Mouse (Mus musculus): ENCODE results near the gene Tifa. TPM values are rescaled to one million over a fixed set of nuclear protein-coding genes. Genes with fewer than 3 reads are reported as not detected.
"Not testable (repeated sequence)": the region's sequence is repeated elsewhere in the genome, so short reads cannot be mapped to it uniquely, and the experiment has no call there.

Tifa gene
- total RNA-seq, 2 experiments from 2014 or later = 2.0 to 2.2 TPM

DNA sequence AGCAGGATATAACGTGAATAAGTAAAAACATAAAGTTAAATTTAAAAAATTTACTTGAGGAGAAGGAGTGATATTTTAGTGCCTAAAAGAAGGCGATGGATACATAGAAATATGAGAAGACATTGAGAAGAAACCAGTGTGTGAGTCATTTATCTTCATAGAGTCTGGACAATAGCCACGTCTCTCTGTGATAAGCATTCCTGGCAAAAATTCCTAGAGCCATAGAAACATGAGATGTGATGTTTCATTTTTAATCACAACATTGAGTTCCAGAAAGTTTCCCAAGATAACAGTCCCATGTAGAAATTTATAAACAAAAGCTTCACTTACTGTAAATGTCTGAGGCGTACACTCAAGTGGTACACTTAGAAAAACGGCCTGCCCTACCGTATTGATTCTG lies 6.7 kb upstream of the Tifa start:
- intact Hi-C loops (cut with DNase I) = no loop called here
- DNase-seq (ENCODE audit: low spot score) = no peak

- DNase-seq (ENCODE audit: low spot score); intact Hi-C loops (cut with DNase I): not testable (repeated sequence)
Observed at GRCm38 (mm10) chr3:127783680-127784079, 5.9 kb upstream of the Tifa start.

- no peak for DNase-seq (ENCODE audit: low spot score)
- intact Hi-C loops (cut with DNase I) = no loop called here
Observed at GRCm38 (mm10) chr3:127787032-127787431, 2.6 kb upstream of the Tifa start.

DNA sequence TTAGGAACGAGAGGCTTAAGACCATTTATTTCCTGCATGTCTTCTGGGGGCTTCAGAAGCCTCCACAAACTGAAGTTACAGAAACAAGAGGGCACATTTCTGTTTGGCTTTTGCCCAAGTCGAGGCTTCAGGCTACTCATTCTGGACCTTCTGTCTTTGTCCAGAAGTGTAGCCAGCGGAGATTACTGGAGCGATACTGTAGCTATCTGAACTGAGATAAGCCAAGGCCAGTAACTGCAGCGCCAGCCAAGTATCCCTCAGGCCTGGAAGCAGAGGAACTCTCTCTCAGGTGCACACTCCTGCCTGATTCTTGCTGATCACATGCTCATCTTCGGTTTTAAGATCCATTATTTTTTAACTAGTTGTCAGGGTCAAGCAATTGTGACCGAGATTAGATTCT lies 1.6 kb upstream of the Tifa start:
- intact Hi-C loops (cut with DNase I) = no loop called here
- DNase-seq (ENCODE audit: low spot score) = no peak

- DNase-seq (ENCODE audit: low spot score) = no peak
- intact Hi-C loops (cut with DNase I) = no loop called here
Observed at GRCm38 (mm10) chr3:127788919-127789318, 686 bp upstream of the Tifa start.

- DNase-seq (ENCODE audit: low spot score) = no peak
- intact Hi-C loops (cut with DNase I) = loop anchor here (5.0 kb wide), 1 partner anchor 47 kb away; the partner anchor contains the start of gene Ap1ar
Observed at GRCm38 (mm10) chr3:127790234-127791055, 840 bp downstream of the Tifa start.

DNA sequence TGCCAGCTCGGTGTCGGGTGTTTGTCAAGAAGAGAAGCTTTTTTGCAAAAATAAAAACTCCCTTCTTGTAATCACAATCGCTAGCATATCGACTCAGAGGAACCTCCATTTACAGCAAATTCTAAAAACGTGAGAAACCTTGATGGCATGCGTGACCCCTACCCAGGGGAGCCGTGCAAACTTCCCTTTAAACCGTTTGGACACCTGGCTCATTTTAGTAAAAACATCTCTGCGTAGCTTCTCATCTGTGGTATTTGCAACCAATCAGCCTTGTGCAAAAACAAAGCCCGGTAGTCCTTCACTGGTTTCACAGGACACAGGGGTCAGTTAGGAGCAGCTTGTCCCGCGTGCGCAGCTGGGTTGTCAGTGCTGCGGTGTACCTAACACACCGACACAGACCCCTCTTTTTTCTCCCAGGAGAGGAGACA lies 1.5 kb downstream of the Tifa start:
- intact Hi-C loops (cut with DNase I) = loop anchor here (5.0 kb wide), 1 partner anchor 46 kb away; the partner anchor contains the start of gene Ap1ar

DNA sequence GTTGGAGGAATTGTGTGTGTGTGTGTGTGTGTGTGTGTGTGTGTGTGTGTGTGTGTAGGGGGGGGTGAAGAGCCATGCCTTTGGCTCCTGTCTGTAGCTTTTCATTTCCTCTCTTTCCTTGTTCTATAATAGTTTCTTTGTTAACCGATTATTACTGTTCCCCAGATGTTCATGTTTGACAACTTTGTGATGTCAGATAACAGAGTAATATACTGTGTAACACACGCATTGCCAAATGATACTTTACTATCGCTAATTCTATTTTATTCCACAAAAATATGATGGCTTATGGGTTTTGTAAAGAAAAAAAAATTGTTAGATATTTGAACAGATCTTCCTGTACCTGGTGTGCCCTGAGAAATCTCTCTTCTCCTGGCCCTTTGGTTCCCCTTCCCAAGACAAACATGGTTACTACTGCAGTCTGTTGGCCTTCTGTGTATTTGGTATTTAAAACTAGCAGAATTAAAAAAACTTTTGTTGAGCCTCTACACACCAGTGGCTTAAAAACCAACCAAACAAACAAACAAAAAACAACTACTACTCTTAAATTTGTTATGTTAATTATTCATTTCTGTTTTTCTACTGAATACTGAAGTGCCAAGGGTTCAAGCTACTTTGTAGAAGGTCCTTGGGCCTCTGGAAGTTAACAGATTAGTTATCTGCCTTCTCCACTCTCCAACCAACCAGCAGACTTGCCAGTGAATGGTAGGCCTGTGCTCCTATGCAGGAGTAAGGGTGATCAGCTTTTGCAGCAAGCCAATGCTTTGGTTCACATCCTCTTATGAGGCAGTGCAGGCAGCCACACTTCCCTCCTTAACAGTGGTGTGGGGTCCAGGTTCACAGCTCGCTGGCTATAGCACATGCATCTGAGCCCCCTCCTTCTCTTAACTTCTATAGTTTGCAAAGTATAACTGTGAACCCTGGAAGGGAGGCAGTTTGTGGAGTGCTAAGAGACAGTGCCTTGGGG lies 2.3 kb downstream of the Tifa start:
- intact Hi-C loops (cut with DNase I) = loop anchor here (5.0 kb wide), 1 partner anchor 45 kb away; the partner anchor contains the start of gene Ap1ar
- no peak for DNase-seq (ENCODE audit: low spot score)

More for the DNA sequence above, 1.5 kb downstream of the Tifa start:
- no peak for DNase-seq (ENCODE audit: low spot score)

DNA sequence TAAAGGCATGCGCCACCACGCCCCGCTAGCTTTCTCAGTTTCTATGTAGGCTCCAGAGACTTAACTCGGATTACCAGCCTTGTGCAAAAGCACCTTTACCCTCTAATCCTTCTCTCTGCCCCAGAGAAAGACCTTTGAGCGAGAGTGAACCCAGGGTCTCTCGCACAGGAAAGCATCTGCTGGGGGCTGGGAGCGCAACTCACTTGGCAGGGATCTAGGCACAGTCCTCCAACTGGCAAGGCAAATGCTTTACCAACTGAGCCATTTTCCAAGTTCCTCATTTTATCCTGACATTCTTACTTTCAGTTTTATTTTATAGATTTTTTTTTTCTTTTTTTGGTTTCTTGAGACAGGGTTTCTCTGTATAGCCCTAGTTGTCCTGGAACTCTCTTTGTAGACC lies 3.4 kb downstream of the Tifa start:
- no peak for DNase-seq (ENCODE audit: low spot score)
- intact Hi-C loops (cut with DNase I) = loop anchor here (5.0 kb wide), 1 partner anchor 44 kb away; the partner anchor contains the start of gene Ap1ar

GRCm38 (mm10) chr3:127795762-127796161 lies 6.2 kb downstream of the Tifa start:
- intact Hi-C loops (cut with DNase I) = no loop called here
- DNase-seq (ENCODE audit: low spot score) = no peak

GRCm38 (mm10) chr3:127796271-127796670 lies 6.7 kb downstream of the Tifa start:
- intact Hi-C loops (cut with DNase I) = no loop called here
- DNase-seq (ENCODE audit: low spot score) = no peak

DNA sequence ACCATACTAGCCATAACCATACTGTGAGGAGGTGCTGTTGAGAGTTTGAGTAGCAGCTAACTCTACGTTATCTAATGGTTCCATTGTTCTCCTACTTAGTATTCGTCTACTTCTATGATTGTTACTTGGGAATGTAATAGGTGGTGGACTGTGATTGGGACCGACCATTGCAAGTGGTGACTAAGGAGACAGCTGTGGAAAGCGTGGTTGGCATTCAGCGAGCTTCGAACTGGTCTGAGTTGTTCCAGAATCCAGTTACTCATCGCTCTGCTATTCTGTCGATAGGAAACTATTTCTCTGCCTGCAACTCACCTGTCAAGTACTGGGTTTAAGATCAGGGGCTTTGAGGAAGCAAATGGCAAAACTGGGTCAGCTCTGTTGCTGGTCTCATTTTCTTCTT lies 11.6 kb downstream of the Tifa start:
- DNase-seq (ENCODE audit: low spot score) = no peak
- intact Hi-C loops (cut with DNase I) = no loop called here

DNA sequence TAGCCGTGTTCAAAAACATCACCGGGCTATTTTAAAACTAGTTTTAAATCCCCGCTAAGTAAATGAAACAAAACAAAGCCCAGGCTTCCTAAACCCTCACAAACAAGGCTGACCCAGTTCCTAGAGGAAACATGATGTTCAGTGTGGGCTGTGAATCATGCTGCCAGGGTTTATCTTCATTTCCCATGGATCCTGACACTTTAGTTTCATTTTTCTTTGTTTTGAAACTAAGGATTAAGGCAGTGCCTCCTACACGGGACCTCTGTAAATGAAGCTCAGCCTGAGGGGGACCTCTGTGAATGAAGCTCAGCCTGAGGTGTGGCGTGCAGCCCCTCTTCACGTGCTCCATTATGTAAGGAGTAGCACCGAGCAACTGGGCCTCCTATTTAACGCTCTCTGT lies 13.2 kb downstream of the Tifa start:
- DNase-seq (ENCODE audit: low spot score) = no peak

GRCm38 (mm10) chr3:127804439-127804838 lies 14.8 kb downstream of the Tifa start:
- no peak for DNase-seq (ENCODE audit: low spot score)
- intact Hi-C loops (cut with DNase I) = no loop called here

More for the DNA sequence above, 13.2 kb downstream of the Tifa start:
- intact Hi-C loops (cut with DNase I) = no loop called here

DNA sequence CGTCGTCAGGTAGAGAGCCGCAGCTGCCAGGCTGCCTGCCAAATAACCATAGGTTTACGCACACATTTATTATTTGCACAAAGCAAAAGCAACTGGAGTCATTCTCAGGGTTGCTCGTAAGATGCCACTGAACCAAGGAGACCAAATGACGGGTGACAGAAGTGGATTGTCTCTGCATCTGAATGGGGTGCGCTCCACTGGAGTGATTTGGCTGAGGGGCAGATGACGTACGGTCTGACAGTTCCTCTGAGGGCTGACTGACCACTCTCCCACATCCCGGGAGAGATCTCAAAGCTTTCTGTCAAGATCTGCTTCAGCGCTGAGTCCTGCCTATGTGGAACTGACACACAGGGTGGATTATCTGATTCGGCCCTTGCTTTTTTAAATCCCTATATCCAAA lies 15.5 kb downstream of the Tifa start:
- DNase-seq (ENCODE audit: low spot score) = no peak
- intact Hi-C loops (cut with DNase I) = no loop called here

DNA sequence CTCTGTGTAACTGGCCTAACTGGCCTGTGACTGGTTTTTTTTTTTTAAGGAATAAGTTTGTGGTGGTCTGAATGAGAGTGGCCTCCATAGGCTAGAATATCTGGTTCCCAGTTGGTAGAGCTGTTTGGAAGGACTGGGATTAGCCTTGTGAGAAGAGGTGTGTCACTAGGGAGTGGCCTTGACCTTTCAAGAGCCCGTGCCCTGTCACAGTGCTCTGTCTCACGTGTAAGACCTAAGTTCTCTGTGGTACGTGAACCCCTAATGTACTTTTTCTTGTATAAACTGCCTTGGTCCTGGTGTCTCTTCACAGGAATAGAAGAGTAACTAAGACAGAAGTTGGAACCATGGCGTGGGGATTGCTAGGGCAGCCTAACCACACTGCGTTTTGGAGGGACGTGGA lies 16.4 kb downstream of the Tifa start:
- intact Hi-C loops (cut with DNase I) = no loop called here
- DNase-seq (ENCODE audit: low spot score) = no peak

- DNase-seq (ENCODE audit: low spot score) = no peak
- intact Hi-C loops (cut with DNase I) = no loop called here
Observed at GRCm38 (mm10) chr3:127807846-127808245, 18.2 kb downstream of the Tifa start.

- intact Hi-C loops (cut with DNase I) = no loop called here
Observed at GRCm38 (mm10) chr3:127809103-127809502, 19.5 kb downstream of the Tifa start.

DNA sequence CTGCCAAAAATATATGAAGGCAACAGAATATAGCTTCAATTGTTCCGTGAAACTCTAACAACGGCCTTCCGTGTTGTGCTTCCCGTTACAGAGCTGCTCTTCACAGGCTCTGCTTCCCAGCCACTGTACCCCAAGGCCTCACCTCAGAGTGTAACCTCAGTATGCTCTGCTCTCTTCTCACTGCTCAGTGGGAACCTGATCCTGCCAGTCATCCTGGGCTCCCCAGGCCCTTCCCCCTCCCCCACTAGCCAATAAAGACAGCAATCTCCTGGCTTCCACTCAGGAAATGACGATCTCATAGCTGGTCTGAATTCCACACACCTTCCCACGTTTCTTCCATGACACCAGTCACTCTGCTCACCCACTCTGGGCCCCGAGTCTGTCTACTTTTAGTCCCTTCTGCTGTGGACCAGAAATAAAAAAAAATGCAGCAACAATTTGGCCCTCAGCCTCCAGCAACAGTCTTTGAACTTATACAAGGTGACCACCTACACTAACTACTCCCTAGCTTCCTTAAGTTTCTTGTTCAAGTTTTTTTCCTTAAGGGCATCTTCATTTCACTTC lies 27.6 kb downstream of the Tifa start:
- intact Hi-C loops (cut with DNase I) = no loop called here

More at GRCm38 (mm10) chr3:127809103-127809502, 19.5 kb downstream of the Tifa start:
- DNase-seq (ENCODE audit: low spot score) = no peak

More for the DNA sequence above, 27.6 kb downstream of the Tifa start:
- DNase-seq (ENCODE audit: low spot score) = no peak
